Mouse (Mus musculus) Muller cell, postnatal 12 days (primary cell): ENCODE data around the gene Afg1l.
A peak's percentile ranks its signal among the peaks of the same experiment; 100 is the strongest.

Source experiments
- DNase-seq: peaks from one replicate; pipeline ENCODE4 v3.0.0-alpha.2; 2015; ENCODE audit errors: inconsistent ontology term

The Afg1l gene

GRCm38 (mm10) chr10:42477550-42478340 is 620 bp downstream of the Afg1l start:
- DNase-seq = no peak

- DNase-seq = no peak
These were observed 1.4 kb downstream of the Afg1l start for GRCm38 (mm10) chr10:42476774-42477475.

- DNase-seq = no peak
These were observed 3.3 kb downstream of the Afg1l start for GRCm38 (mm10) chr10:42474946-42475514.

- no peak for DNase-seq
These were observed 13.6 kb downstream of the Afg1l start for GRCm38 (mm10) chr10:42464805-42465204.

DNA sequence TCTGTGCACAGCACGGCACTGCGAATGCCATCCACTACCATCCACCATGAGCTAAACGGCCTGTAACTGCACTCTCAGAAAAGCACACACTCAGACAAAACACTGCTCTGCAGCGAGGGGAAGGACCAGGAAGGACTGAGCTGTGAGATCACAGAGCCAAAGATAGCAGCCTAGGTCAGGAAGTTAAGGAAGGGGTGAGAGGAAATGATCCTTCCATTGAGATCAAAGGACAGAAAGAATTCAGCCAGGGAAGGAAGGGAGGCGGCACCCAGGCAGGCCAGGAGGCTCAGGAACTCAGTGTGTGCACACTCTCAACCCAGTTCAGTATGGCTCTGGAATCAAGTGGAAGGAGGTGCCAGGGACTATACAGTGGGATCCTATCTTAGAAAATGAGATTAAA is 14.1 kb downstream of the Afg1l start:
- DNase-seq = no peak

DNA sequence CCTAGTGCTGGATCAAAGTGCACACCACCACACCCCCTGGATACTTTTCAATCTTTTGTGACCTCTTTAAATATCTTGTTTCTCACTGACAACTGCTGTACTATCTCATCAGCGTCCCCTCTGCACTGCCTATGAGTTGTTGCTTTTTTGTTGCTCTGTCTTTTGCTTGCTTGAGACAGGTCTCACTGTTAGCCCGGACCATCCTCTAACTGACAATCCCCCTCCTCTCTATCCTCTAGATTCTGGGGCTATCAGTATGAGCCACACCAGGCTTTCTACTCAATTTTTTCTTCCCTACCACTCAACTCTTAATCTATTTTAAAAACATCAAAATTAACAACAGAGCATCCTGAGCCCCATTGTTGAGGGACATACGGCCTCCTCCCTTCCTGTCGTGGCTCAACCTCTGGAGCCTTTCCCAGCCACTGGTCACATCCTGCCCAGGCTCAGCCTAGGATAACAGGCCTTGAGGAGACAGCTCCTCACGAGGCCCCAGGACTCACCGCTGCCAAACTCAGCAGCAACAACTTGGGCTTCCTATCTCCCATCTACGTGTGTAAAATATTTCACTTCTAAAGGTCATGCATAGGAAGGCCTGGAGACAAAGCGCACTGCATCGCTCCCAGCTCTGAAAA is 20.7 kb downstream of the Afg1l start:
- DNase-seq = no peak

- peak; percentile 85 for DNase-seq
These were observed 22.4 kb downstream of the Afg1l start for GRCm38 (mm10) chr10:42455981-42456380.

GRCm38 (mm10) chr10:42454690-42455089 is 23.7 kb downstream of the Afg1l start:
- DNase-seq = no peak

GRCm38 (mm10) chr10:42454266-42454665 is 24.1 kb downstream of the Afg1l start:
- no peak for DNase-seq

DNA sequence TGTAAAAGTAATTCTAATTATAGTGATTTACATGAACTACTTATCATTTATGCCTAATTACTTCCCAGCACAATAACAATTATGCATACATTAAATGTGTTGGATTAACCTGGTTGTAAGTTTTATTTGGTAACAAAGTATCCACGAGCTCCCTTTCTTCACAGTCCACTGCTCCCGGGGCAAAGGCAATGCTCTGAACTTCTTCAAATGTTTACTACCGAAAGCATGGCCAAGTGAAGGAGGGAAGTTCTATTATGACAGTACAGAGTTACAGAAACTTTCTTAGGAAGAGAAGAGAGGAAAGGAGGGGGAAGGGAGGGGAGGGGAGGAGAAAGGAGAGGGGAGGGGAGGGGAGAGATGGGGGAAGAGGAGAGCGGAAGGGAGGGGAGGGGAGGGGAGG is 28.7 kb downstream of the Afg1l start:
- no peak for DNase-seq

DNA sequence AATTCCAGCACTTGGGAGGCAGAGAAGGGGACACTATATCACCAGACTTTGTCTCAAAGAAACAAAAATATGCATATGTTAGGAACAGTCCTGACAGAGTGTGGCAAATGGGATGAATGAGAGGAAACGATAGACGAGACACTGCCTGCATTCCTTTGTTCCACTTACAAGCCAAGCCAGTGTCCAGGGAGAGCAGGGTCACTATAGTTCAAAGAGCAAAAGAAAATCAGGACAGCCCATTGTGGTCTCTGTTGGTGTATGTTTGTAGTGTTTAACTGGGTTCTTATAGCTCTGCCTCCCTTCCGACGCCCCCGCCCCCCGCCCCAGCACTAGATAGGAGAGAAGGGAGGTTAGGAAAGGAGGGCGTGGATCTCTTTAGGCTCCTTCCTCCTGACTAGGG is 30.0 kb downstream of the Afg1l start:
- no peak for DNase-seq

DNA sequence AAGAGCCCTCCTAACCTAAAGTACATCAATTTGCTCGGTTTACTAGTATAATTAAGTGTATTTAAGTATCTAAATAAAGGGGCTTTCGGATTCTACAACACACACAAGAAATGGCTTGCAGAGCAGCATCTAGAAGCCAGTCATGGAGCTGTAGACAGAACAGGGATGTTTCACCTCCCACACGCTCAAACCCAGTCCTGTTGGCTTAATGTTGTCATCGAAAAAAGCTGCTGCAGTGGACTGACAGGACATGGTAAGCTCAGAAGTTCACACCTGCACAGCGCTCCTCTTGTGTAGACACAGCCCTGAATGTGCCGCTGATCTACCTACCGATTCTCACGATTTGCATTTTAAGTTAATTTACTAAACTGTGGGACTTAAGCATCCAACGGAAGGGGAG is 32.2 kb downstream of the Afg1l start:
- DNase-seq = no peak

DNA sequence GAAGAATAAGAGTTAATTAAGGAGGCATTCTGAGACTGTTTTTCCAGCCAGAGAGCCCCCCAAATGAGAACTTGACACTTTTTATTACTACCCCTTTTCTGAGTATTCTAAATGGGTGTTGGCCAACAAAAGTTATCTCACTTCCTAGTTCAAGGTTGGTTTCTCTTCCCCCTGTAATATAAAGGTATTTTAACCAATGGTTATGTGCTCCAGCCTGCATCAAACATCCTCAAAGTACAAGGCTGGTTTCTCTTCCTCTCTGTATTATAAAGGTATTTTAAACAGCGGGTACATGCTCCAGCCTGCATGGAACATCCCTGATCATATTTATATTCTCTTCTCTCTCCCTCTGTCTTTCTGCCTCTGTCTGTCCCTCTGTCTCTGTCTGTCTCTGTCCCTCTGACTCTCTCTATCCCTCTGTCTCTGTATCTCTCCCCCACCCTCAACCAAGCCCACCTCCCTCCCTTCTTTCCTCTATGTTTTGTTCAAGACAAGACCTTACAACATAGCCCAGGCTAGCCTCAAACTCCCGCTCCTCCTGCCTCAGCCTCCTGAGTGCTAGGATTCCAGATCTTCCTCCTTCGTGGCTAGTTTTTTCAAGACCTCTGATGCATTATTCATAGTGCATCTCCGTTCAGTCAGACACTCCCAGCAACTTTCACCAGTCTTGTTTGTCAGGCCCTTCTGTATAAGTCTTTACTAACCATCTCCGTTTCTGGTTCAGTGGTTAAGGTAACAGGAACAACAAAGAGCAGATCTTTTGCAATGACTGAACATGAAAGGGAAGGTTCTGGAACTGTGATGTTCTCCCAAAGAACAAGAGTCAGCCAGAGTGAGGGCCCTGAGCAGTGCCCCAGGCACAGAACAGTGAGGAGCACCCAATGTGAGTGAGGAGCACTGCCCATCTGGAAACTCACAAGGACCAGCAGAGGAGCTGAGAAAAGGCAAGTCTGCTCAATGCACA is 41.2 kb downstream of the Afg1l start:
- no peak for DNase-seq

DNA sequence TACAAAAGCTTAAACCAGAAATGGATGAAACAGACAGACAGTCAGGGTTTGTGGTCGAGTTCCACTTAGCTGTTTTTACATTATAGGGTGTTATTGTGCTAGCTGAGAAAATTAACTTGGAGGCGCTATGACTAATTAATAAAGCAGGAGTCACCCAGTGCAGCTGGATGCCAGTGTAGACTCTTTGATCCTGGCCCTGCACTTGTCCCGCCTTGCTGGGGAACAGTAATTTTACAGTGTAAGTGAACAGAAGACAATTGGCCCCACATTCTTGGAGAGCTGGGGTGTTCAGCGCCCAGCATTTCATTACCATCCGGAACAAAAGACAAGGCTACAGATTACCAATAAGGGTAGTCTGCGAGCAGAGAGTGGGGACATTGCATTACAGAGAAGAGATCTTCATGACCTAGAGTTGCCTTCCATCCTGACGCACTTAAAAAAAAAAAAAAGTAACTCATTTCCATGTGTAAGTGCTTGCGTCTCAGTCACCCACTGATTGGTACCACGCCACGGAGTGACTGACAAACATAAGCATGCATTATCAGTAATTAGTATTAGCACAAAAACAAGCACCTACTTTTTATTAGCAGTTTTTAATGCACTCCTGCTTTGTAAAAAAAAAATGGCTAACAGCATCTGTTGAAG is 60.7 kb downstream of the Afg1l start:
- peak; percentile 47 for DNase-seq

GRCm38 (mm10) chr10:42415821-42416470 is 62.4 kb downstream of the Afg1l start:
- peak; percentile 31 for DNase-seq

GRCm38 (mm10) chr10:42410748-42411537 is 67.4 kb downstream of the Afg1l start:
- peak; percentile 50 for DNase-seq

GRCm38 (mm10) chr10:42390436-42390835 is 87.9 kb downstream of the Afg1l start:
- DNase-seq = no peak

DNA sequence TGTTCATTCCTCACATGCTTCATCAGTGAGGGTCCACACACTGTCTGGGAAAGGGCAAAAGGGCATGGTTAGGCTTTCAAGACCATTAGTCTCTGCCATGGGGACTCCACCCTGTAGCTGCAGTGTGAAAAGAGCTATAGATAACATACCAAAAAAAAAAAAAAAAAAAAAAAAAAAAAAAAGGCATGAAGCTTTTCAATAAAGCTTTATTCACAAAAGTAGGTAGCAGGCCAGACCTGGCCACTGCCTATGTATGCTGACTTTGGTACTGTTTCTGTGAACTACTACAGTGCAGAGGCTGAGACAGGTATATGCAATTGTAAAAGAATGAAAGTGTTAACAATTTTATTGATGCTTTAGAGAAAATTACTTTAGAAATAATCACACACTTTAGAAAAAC is 90.2 kb downstream of the Afg1l start:
- DNase-seq = no peak

DNA sequence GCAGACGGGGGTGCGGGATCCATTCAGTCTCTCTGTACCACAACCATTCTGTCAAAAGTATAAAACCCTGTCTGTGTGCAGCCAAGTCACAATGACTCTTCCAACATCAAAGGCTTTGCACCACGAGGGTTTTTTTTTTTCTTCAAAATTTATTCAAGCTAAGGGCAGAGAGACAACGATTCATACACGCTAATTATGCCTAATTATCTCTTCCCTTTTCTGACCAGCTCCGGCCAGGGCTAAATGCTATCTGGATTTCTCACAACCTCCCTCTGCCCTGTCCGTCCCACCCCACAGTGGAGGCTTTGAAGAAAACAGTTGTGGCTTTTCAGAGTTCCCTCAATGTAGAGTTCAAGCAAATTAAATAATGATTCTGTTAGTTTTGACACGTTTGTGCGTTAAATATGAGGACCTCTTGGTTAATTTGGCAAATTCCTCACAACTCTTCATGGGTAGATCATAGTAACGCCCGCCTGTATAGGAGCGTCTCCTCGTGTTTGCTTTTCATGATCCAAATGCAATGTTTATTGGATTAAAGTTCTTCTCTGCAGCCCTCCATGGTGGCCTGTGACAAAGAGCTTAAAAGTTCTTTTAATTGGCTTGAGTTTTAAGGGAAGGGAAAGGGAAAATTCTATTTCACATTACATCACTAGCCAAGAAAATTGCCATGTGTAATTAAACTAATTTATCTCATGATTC is 93.3 kb downstream of the Afg1l start:
- DNase-seq = peak; percentile 69
